Mouse (Mus musculus) neural tube, embryonic 13.5 days (tissue): ENCODE measurements around the gene Kdm3a. TPM values are rescaled to one million over a fixed set of nuclear protein-coding genes. Genes with fewer than 3 reads are reported as not detected.

ENCODE experiments used
- ATAC-seq: fragments of 200-750 bp; cut with Nextera tagmentation; 2 replicates; pipeline ENCODE4 v1.8.0; 2017; ENCODE audit warnings: low read depth, mild to moderate bottlenecking, moderate TSS enrichment, moderate library complexity
- H3K27ac ChIP-seq: fragments of 300-500 bp; sonication (generic); replicated peaks from 2 replicates; pipeline ENCODE4 v1.5.1; 2015; ENCODE audit warnings: moderate library complexity, mild to moderate bottlenecking, inconsistent platforms
- H3K27me3 ChIP-seq: fragments of 300-500 bp; sonication (generic); 2 replicates; pipeline ENCODE4 v1.6.1; 2015; ENCODE audit warnings: mild to moderate bottlenecking, inconsistent platforms
- H3K36me3 ChIP-seq: fragments of 300-500 bp; sonication (generic); 2 replicates; pipeline ENCODE4 v1.6.1; 2015; ENCODE audit warnings: mild to moderate bottlenecking, inconsistent platforms
- H3K4me1 ChIP-seq: fragments of 300-500 bp; sonication (generic); replicated peaks from 2 replicates; pipeline ENCODE4 v1.6.1; 2015; ENCODE audit warnings: inconsistent platforms
- H3K4me2 ChIP-seq: fragments of 300-500 bp; sonication (generic); 2 replicates; pipeline ENCODE4 v1.6.1; 2015; ENCODE audit warnings: inconsistent platforms, mild to moderate bottlenecking, moderate library complexity
- H3K4me3 ChIP-seq: fragments of 300-500 bp; sonication (generic); 2 replicates; pipeline ENCODE4 v1.5.1; 2015; ENCODE audit warnings: mild to moderate bottlenecking, inconsistent platforms
- H3K9ac ChIP-seq: fragments of 300-500 bp; sonication (generic); 2 replicates; pipeline ENCODE4 v1.6.1; 2015; ENCODE audit warnings: moderate library complexity, mild to moderate bottlenecking, inconsistent platforms
- H3K9me3 ChIP-seq: fragments of 300-500 bp; sonication (generic); 2 replicates; pipeline ENCODE4 v1.6.1; 2016; ENCODE audit warnings: inconsistent platforms
- WGBS: fragments of 180-500 bp; shearing (Covaris S2); methylation state at CpG from one replicate; pipeline ENCODE4 v1.1.7; 2015; 5-methylcytosine and 5-hydroxymethylcytosine counted together
- polyA plus RNA-seq: library from polyadenylated mRNA; unstranded; fragments of >200 nt; fragmentation: Nextera tagmentation; extraction: Ambion mirVana; gene quantifications from 2 replicates; pipeline ENCODE4 v1.2.1, GENCODE M21; 2015

Kdm3a gene
- polyA plus RNA-seq, 1 experiment from 2014 or later: 49.6 TPM

DNA sequence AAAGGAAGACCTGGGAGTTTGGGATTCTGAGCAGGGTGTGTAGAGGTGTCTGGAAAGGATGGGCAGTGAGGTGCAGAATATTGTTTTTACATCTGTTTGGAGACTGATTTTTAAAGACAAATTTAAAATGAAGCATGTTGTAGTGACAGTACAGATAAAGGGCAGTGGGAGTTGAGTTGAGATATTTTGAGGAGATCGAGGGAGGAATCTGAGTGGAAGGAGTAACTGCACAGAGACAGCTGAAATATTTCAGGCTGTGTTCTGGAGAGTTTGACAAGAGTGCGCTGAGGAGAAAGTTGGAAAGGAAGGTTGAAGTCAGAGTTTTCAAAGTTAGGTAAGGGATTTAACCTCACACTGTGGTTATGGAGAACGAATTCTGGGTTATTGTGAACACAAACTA lies 64.2 kb downstream of the Kdm3a start:
- Histone ChIP-seq H3K4me1 (no peaks in the 10 kb centered on the region), H3K27ac (no peak overlapping the region), H3K4me2 (no peak overlapping the region), H3K27me3 (no peaks in the 10 kb centered on the region), H3K9me3 (no peaks in the 10 kb centered on the region), H3K4me3 (no peak overlapping the region), H3K36me3 (peaks cover 24% of the 10 kb centered on the region), H3K9ac (no peak overlapping the region)
- ATAC-seq: no peak
- WGBS: 95% methylated on average over 3 of the region's 3 CpGs

DNA sequence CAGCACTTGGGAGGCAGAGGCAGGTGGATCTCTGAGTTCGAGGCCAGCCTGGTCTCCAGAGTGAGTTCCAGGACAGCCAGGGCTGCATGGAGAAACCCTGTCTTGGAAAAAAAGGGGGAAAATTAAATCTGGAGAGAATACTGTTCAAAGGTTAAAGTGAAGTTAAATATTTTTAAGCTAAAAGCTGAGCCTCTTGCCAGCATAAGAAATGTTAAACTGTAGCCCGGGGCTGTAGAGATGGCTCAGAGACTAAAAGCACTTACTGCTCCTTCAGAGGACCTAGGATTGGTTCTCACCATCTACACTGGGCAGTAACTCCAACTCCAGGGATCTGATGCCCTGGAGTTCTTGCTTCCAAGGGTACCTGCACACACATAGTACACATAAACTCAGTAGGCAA lies 76.0 kb downstream of the Kdm3a start:
- Histone ChIP-seq H3K9me3 (no peaks in the 10 kb centered on the region), H3K36me3 (peaks cover 19% of the 10 kb centered on the region), H3K4me3 (no peak overlapping the region), H3K4me2 (no peak overlapping the region), H3K27ac (no peak overlapping the region), H3K27me3 (no peaks in the 10 kb centered on the region), H3K4me1 (no peaks in the 10 kb centered on the region), H3K9ac (no peak overlapping the region)
- WGBS: 89% methylated on average over 2 of the region's 2 CpGs
- no peak for ATAC-seq

DNA sequence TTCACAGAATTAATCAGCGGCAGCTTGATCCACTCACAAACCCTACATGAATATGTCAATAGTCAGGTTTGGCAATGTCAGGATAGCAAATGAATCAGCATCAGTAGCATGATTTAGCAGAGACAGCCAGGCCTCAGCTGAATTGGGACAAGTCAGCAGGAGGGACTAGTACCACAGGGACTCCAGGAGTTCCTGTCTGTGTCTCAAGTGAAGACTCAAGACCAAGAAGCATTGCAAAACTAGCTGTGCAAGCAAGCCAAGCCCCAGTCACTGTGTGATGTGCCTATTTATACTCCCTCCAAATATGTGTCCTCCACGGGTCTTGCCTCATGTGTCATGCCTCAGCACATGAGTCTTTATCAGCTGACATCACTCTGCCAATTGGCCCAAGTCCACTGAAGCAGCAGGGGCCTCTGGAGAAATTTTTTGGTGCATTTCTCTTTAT lies 77.3 kb downstream of the Kdm3a start:
- no peak for ATAC-seq
- H3K9ac ChIP-seq: no peak overlapping the region
- H3K4me2 ChIP-seq: no peak overlapping the region
- 86% methylated on average over 2 of the region's 2 CpGs for WGBS
- H3K9me3 ChIP-seq: no peaks in the 10 kb centered on the region
- H3K27me3 ChIP-seq: no peaks in the 10 kb centered on the region
- no peaks in the 10 kb centered on the region for H3K4me1 ChIP-seq
- H3K27ac ChIP-seq: no peak overlapping the region
- no peak overlapping the region for H3K4me3 ChIP-seq
- peaks cover 8% of the 10 kb centered on the region; the same call in 1 of the 2 replicates for H3K36me3 ChIP-seq

DNA sequence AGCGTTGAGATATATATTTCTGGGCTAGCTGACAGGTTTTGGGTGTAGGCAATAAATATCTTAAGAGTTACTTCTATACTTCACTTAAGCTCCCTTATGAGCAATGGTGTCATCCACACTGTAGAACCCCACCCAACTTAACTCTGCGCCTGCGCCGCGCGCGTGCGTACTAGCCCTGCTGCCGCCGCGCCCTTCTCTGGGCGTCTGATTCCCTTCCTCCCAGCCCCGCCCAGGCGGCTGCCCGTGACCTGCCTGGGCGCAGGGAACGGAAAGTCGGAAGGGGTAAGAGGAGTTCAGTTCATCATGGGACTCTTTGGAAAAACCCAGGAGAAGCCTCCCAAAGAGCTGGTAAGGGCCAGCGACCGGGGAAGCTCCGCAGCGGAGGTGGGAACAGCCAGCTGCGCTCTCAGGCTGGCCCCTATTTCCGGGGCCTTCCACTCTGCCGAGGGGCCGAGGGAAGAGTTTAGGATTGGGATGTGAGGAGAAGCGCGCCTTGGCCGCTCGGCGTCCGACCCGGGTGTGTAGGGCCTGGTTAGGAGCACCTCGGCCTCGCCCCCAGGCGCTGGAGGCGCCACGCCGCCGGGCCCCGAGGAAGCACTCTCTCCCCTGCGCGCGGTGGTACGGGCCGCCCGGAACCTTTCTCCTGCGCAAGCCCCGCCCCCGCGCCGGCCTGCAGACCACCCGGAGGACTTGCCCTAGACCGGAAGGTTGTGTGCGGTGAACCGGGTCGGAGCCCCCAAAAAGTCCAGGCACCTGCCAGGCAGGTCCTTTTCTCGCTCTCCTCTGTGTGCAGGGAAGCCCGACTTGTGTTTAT lies 88.9 kb downstream of the Kdm3a start, which contains the start of gene Chmp3:
Chmp3 (plus strand) TSS at position 112 of the 814 bp plus-strand sequence.
- under 1% methylated on average over 59 of the region's 59 CpGs for WGBS
- H3K4me2 ChIP-seq: peak within 1 kb of the TSS; percentile 77
- H3K36me3 ChIP-seq: no peaks in the 10 kb centered on the region; the same call in 1 of the 2 replicates
- no peaks in the 10 kb centered on the region; the same call in 1 of the 2 replicates for H3K27me3 ChIP-seq
- peaks cover 10% of the 10 kb centered on the region for H3K4me1 ChIP-seq
- ATAC-seq: peak; percentile 99
- H3K27ac ChIP-seq: peak within 1 kb of the TSS; percentile 99
- no peaks in the 10 kb centered on the region for H3K9me3 ChIP-seq
- peak within 1 kb of the TSS; percentile 78 for H3K4me3 ChIP-seq
- H3K9ac ChIP-seq: peak within 1 kb of the TSS; percentile 95

Other genes starting within 250 kb of the Kdm3a start
- 9.4 and 10.9 TPM in 2 replicates for gene Rmnd5a, start 192.4 kb downstream of the Kdm3a start, polyA plus RNA-seq
- 24.3 and 26.7 TPM in 2 replicates for gene Rnf103, start 139.1 kb downstream of the Kdm3a start, polyA plus RNA-seq
- 59.3 and 60.4 TPM in 2 replicates for gene Chmp3, start 89.2 kb downstream of the Kdm3a start, polyA plus RNA-seq
- 248 and 260 TPM in 2 replicates for gene Reep1, start 74.6 kb upstream of the Kdm3a start, polyA plus RNA-seq
- 44.9 and 47.9 TPM in 2 replicates for gene Mrpl35, start 194.0 kb upstream of the Kdm3a start, polyA plus RNA-seq
- gene Immt, start 198.3 kb upstream of the Kdm3a start, polyA plus RNA-seq: 153 and 160 TPM in 2 replicates